ENCODE assay signal across 9 mouse cellular contexts in the genomic region with DNA sequence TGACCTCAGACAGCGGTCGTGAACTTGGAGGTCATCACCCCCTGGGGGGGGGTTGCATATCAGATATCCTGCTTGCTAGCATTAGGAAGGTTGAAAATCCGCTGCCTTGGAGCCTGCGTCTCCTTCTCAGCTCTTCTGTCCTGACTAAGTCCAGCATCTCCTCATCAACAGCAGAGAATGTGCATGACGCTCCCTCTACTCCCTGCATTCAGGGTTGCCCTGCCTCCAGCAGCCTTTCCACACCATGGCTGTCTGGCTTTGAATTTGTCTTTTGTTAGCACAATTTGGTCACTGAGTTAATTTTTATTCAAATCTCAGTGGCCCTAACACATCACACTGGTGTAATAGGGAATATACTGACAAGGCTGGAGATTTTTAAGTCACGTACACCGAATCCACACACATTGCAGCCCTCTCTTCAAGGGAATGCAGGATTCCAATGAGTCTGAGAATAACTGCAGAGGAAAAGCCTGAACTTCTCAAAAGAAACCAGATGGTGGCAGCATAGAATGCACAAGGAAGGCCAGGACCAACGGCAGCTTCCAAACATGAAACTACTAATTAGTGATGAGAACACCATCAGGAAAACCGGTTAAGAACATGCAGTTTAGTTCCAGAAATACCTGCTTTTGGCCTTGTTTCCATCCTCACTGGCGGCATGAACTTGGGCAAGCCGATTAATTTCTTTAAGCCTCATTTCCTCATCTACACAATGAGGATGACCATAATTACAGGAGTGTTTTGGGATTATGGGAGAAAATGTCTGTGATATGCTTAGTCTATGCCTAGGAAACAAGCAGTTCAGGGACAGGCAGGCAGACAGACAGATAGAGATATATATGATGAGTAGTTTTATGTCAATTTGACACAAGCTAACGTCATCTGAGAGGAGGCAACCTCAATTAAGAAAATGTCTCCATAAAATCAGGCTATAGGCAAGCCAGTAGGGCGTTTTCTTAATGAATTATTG.
DNase-seq lines count a peak whose midpoint lies in the region; ATAC-seq and TF ChIP-seq lines count a peak whose summit lies in the region.
"Had no signal": no experiment of that assay in that cellular context is flagged by ENCODE, and none has a peak within 500 bp of the region (broad histone marks: within the 10 kb centered on the region; RNA-seq: fewer than 3 reads in every experiment).

No protein-coding gene starts in this region.

- H3K36me3 ChIP-seq in hindbrain, embryonic 11.5 days (ENCODE audit: control insufficient read depth, insufficient read depth, low read length) = no peaks in the 10 kb centered on the region
- no peaks in the 10 kb centered on the region for H3K36me3 ChIP-seq in stomach, postnatal 0 days (ENCODE audit: control insufficient read depth, insufficient read depth, low read length)
- H3K36me3 ChIP-seq: embryonic facial prominence, embryonic 15.5 days had no signal

- no peak overlapping the region for H3K27ac ChIP-seq in hindbrain, embryonic 11.5 days (ENCODE audit: low read depth, low read length)
- H3K27ac ChIP-seq in stomach, postnatal 0 days (replicated peaks) = no peak overlapping the region
- H3K27ac ChIP-seq: embryonic facial prominence, embryonic 15.5 days had no signal

- ATAC-seq in hindbrain, embryonic 11.5 days (ENCODE audit: low FRiP score) = peak; percentile 67; the same call in 1 of the 2 replicates
- peak; percentile 63; the same call in 1 of the 2 replicates for ATAC-seq in megakaryocyte-erythroid progenitor cell, adult 5-6 weeks (replicated peaks; ENCODE audit: low FRiP score, low TSS enrichment, poor library complexity, severe bottlenecking)
- 0 out of 2 replicates have a peak, but pooled peaks have one; percentile 49 for ATAC-seq in stomach, postnatal 0 days (ENCODE audit: low FRiP score, low TSS enrichment)

- TF ChIP-seq CTCF in stomach, postnatal 0 days (IDR thresholded peaks at IDR 0.05; ENCODE audit: low read depth) = peak; percentile 90

- 65% methylated on average over 13 of the region's 13 CpGs for WGBS in hindbrain, embryonic 11.5 days
- WGBS in stomach, postnatal 0 days = 53% methylated on average over 13 of the region's 13 CpGs

- DNase-seq in A20 (ENCODE audit: low read depth, low spot score) = peak; percentile 7
- DNase-seq in Muller cell, postnatal 12 days (ENCODE audit: inconsistent ontology term) = peak; percentile 43
- DNase-seq in embryo, embryonic 9.5 days (ENCODE audit: extremely low spot score) = peak; percentile 38
- peak; percentile 55 for DNase-seq in hindbrain, embryonic 11.5 days (ENCODE audit: low spot score)
- DNase-seq in layer of hippocampus, postnatal 36 days = peak; percentile 30 to 35
- DNase-seq in stomach, postnatal 0 days (ENCODE audit: low spot score) = peak; percentile 27
- DNase-seq in thymus, adult 18-20 months = no peak

- H3K4me2 ChIP-seq in hindbrain, embryonic 11.5 days (replicated peaks; ENCODE audit: low read depth, low read length) = no peak overlapping the region
- no peak overlapping the region for H3K4me2 ChIP-seq in stomach, postnatal 0 days (replicated peaks; ENCODE audit: low read depth)
- H3K4me2 ChIP-seq: embryonic facial prominence, embryonic 15.5 days had no signal

- no peak overlapping the region for H3K4me3 ChIP-seq in hindbrain, embryonic 11.5 days (ENCODE audit: low read depth, low read length)
- no peak overlapping the region for H3K4me3 ChIP-seq in stomach, postnatal 0 days (ENCODE audit: low read depth, low read length)
- H3K4me3 ChIP-seq: embryonic facial prominence, embryonic 15.5 days had no signal

- no peaks in the 10 kb centered on the region for H3K4me1 ChIP-seq in hindbrain, embryonic 11.5 days (replicated peaks; ENCODE audit: control insufficient read depth, insufficient read depth, low read length)
- H3K4me1 ChIP-seq in stomach, postnatal 0 days (replicated peaks; ENCODE audit: control insufficient read depth, insufficient read depth) = no peaks in the 10 kb centered on the region
- H3K4me1 ChIP-seq: embryonic facial prominence, embryonic 15.5 days had no signal

- H3K9me3 ChIP-seq in hindbrain, embryonic 11.5 days (ENCODE audit: control insufficient read depth, low read length) = no peaks in the 10 kb centered on the region
- H3K9me3 ChIP-seq in stomach, postnatal 0 days (ENCODE audit: control insufficient read depth, low read length) = no peaks in the 10 kb centered on the region
- H3K9me3 ChIP-seq: embryonic facial prominence, embryonic 15.5 days had no signal

- no peak overlapping the region for H3K9ac ChIP-seq in hindbrain, embryonic 11.5 days (ENCODE audit: low read depth, low read length)
- H3K9ac ChIP-seq in stomach, postnatal 0 days (ENCODE audit: low read length) = no peak overlapping the region
- H3K9ac ChIP-seq: embryonic facial prominence, embryonic 15.5 days had no signal

- H3K27me3 ChIP-seq in hindbrain, embryonic 11.5 days (ENCODE audit: control insufficient read depth, insufficient read depth, low read length) = no peaks in the 10 kb centered on the region
- H3K27me3 ChIP-seq in stomach, postnatal 0 days (ENCODE audit: control insufficient read depth, insufficient read depth, low read length) = no peaks in the 10 kb centered on the region
- H3K27me3 ChIP-seq: embryonic facial prominence, embryonic 15.5 days had no signal

- TF ChIP-seq EP300 in stomach, postnatal 0 days (optimal IDR thresholded peaks at IDR 0.05) = no peak

Comparison
In these comparisons a context has a peak if more than half of its experiments do, and no peak if none do; other contexts are left out.
1. DNase-seq: peak in A20 (single experiment), Muller cell, postnatal 12 days (single experiment), embryo, embryonic 9.5 days (single experiment), hindbrain, embryonic 11.5 days (single experiment), layer of hippocampus, postnatal 36 days (2 of 2) and stomach, postnatal 0 days (single experiment); none in thymus, adult 18-20 months (0 of 2).
2. Peak in every context shown above with its lines, with median percentiles within 50 percentile points of each other: ATAC-seq.